Mouse (Mus musculus) bone marrow macrophage, adult 2 months (primary cell): ENCODE data around the gene Lss.

Experiments used
- CTCF ChIP-seq: IDR thresholded peaks from 2 replicates; pipeline ENCODE4 v1.5.1; 2012; ENCODE audit warnings: low read depth, mild to moderate bottlenecking, low read length, moderate library complexity
- POLR2A ChIP-seq: IDR thresholded peaks from 2 replicates; pipeline ENCODE4 v1.6.1; 2012; ENCODE audit warnings: mild to moderate bottlenecking, low read depth, low read length, borderline replicate concordance

DNA sequence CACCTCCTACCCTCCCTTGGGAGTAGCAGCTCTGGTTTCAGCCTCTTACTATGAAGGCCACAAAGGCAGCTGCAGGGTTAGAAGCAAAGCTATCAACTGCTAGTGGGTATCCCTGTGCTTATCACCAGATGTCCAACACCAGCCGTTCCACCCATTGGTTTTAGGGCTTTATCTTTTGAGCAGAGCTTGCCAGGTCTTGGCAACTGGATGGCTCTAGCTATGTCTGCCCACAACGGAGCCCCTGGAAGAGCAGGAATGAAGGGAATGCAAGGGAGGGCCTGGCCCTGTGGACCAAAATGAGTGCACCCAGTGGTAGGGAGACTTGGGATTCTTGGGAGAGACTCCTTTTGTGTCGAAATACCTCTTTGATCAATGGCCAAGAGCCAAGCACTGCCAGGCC is 71.3 kb downstream of the Lss start:
- TF ChIP-seq CTCF (no peak), POLR2A (no peak)
